Mouse (Mus musculus): ENCODE results near the gene Synpo2l.

DNA sequence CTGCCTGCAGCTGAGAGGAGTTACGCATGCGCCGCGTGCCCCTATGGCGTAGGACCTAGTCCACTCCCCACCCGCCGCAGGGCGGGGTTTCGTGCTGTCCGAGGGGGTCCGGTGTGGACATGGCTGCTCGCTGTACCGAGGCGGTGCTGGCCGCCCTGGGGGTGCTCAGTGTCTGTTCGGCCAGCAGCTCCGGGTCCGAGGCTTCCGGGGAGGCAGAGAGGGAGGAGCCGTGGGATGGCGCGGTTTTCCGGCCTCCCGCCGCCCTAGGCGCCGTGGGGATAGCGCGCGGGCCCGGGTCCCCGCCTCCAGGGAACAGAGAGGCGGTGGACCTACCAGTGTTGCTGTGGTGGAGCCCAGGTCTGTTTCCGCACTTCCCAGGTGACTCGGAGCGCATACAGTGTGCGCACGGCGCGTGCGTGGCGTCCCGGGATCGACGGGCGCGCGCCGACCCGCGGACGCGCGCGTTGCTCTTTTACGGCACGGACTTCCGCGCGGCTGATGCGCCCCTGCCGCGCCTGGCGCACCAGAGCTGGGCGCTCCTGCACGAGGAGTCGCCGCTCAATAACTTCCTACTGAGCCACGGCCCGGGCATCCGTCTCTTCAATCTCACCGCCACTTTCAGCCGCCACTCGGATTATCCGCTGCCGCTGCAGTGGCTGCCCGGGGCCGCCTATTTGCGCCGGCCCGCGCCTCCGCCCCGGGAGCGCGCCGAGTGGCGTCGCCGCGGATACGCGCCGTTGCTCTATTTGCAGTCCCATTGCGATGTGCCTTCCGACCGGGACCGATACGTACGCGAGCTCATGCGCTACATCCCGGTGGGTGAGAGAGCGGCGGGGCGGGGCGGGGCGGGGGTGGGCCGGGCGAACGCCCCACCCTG lies 27.0 kb upstream of the Synpo2l start, which contains the start of gene Fut11:
- TF ChIP-seq CTCF (IDR thresholded peaks at IDR 0.05; ENCODE audit: insufficient read depth, low read length) (no peak), POLR2A (IDR thresholded peaks at IDR 0.05; ENCODE audit: borderline replicate concordance, extremely low read depth, low read depth, low read length) (peak; percentile 85; the same call in 1 of the 2 replicates)

All from lung, adult 2 months (tissue).